Mouse (Mus musculus) heart, embryonic 10.5 days (tissue): ENCODE measurements around the gene Chmp6. TPM values are rescaled to one million over a fixed set of nuclear protein-coding genes. Genes with fewer than 3 reads are reported as not detected.

ENCODE experiments used
- DNase-seq: peaks from one replicate; pipeline ENCODE4 v3.0.0-alpha.2; 2017; ENCODE audit warnings: low spot score
- H3K27ac ChIP-seq: fragments of 300-500 bp; sonication (generic); 2 replicates; pipeline ENCODE4 v1.5.1; 2016; ENCODE audit warnings: mild to moderate bottlenecking
- H3K27me3 ChIP-seq: fragments of 300-500 bp; sonication (generic); 2 replicates; pipeline ENCODE4 v1.6.1; 2016; ENCODE audit warnings: mild to moderate bottlenecking; ENCODE audit not compliant: poor library complexity, insufficient read depth, severe bottlenecking
- H3K36me3 ChIP-seq: fragments of 300-500 bp; sonication (generic); 2 replicates; pipeline ENCODE4 v1.6.1; 2016; ENCODE audit warnings: mild to moderate bottlenecking, moderate library complexity
- H3K4me1 ChIP-seq: fragments of 300-500 bp; sonication (generic); 2 replicates; pipeline ENCODE4 v1.6.1; 2016; ENCODE audit warnings: mild to moderate bottlenecking
- H3K4me3 ChIP-seq: fragments of 300-500 bp; sonication (generic); 2 replicates; pipeline ENCODE4 v1.5.1; 2016; ENCODE audit warnings: mild to moderate bottlenecking, moderate library complexity
- H3K9me3 ChIP-seq: fragments of 300-500 bp; sonication (generic); 2 replicates; pipeline ENCODE4 v1.6.1; 2016; ENCODE audit warnings: mild to moderate bottlenecking, moderate library complexity
- WGBS: fragments of 180-500 bp; shearing (Covaris S2); methylation state at CpG from one replicate; pipeline ENCODE4 v1.1.7; 2016; 5-methylcytosine and 5-hydroxymethylcytosine counted together
- polyA plus RNA-seq: library from polyadenylated mRNA; unstranded; fragments of >200 nt; fragmentation: Nextera tagmentation; extraction: Ambion mirVana; gene quantifications from 2 replicates; pipeline ENCODE4 v1.2.1, GENCODE M21; 2016

Gene Chmp6
- polyA plus RNA-seq, 1 experiment from 2014 or later: 96.6 TPM

GRCm38 (mm10) chr11:119955432-119955831 lies 42.2 kb downstream of the Chmp6 start:
- Histone ChIP-seq H3K36me3 (no peaks in the 10 kb centered on the region), H3K27ac (peak overlapping the region; percentile 42; the same call in 1 of the 2 replicates), H3K9me3 (no peaks in the 10 kb centered on the region), H3K4me1 (peaks cover 80% of the 10 kb centered on the region), H3K4me3 (no peak overlapping the region), H3K27me3 (no peaks in the 10 kb centered on the region)
- DNase-seq: no peak
- 53% methylated on average over 3 of the region's 3 CpGs for WGBS

GRCm38 (mm10) chr11:119956590-119956989 lies 43.3 kb downstream of the Chmp6 start:
- DNase-seq: no peak
- Histone ChIP-seq H3K36me3 (0 out of 2 replicates have a peak, but pooled peaks cover 2% of the 10 kb centered on the region), H3K27me3 (no peaks in the 10 kb centered on the region), H3K9me3 (no peaks in the 10 kb centered on the region), H3K4me3 (no peak overlapping the region), H3K27ac (no peak overlapping the region), H3K4me1 (peaks cover 76% of the 10 kb centered on the region)
- 84% methylated on average over 13 of the region's 13 CpGs for WGBS

- Histone ChIP-seq H3K4me1 (peaks cover 59% of the 10 kb centered on the region), H3K27ac (no peak overlapping the region), H3K27me3 (no peaks in the 10 kb centered on the region), H3K36me3 (0 out of 2 replicates have a peak, but pooled peaks cover 2% of the 10 kb centered on the region), H3K9me3 (no peaks in the 10 kb centered on the region), H3K4me3 (no peak overlapping the region)
- DNase-seq: no peak
- 71% methylated on average over 7 of the region's 7 CpGs for WGBS
These were observed 45.6 kb downstream of the Chmp6 start for GRCm38 (mm10) chr11:119958856-119959255.

GRCm38 (mm10) chr11:119959714-119960113 lies 46.5 kb downstream of the Chmp6 start:
- H3K27me3 ChIP-seq: no peaks in the 10 kb centered on the region
- H3K4me3 ChIP-seq: no peak overlapping the region
- peaks cover 54% of the 10 kb centered on the region for H3K4me1 ChIP-seq
- no peak for DNase-seq
- H3K27ac ChIP-seq: no peak overlapping the region
- H3K9me3 ChIP-seq: no peaks in the 10 kb centered on the region
- H3K36me3 ChIP-seq: 0 out of 2 replicates have a peak, but pooled peaks cover 2% of the 10 kb centered on the region
- WGBS: 58% methylated on average over 4 of the region's 4 CpGs

- H3K4me1 ChIP-seq: peaks cover 54% of the 10 kb centered on the region
- DNase-seq: no peak
- H3K27me3 ChIP-seq: no peaks in the 10 kb centered on the region
- 84% methylated on average over 6 of the region's 6 CpGs for WGBS
- H3K9me3 ChIP-seq: no peaks in the 10 kb centered on the region
- no peak overlapping the region for H3K4me3 ChIP-seq
- no peak overlapping the region for H3K27ac ChIP-seq
- H3K36me3 ChIP-seq: 0 out of 2 replicates have a peak, but pooled peaks cover 2% of the 10 kb centered on the region
These were observed 47.4 kb downstream of the Chmp6 start for GRCm38 (mm10) chr11:119960671-119961070.

- Histone ChIP-seq H3K27ac (no peak overlapping the region), H3K36me3 (0 out of 2 replicates have a peak, but pooled peaks cover 2% of the 10 kb centered on the region), H3K4me3 (no peak overlapping the region), H3K4me1 (peaks cover 54% of the 10 kb centered on the region), H3K9me3 (no peaks in the 10 kb centered on the region), H3K27me3 (no peaks in the 10 kb centered on the region)
- no peak for DNase-seq
- WGBS: 66% methylated on average over 3 of the region's 3 CpGs
These were observed 48.3 kb downstream of the Chmp6 start for GRCm38 (mm10) chr11:119961511-119961910.

GRCm38 (mm10) chr11:119965053-119965452 lies 51.8 kb downstream of the Chmp6 start:
- no peaks in the 10 kb centered on the region for H3K27me3 ChIP-seq
- H3K27ac ChIP-seq: no peak overlapping the region
- H3K9me3 ChIP-seq: no peaks in the 10 kb centered on the region
- peaks cover 39% of the 10 kb centered on the region for H3K4me1 ChIP-seq
- 0 out of 2 replicates have a peak, but pooled peaks cover 2% of the 10 kb centered on the region for H3K36me3 ChIP-seq
- H3K4me3 ChIP-seq: no peak overlapping the region
- DNase-seq: no peak
- 33% methylated on average over 9 of the region's 9 CpGs for WGBS

GRCm38 (mm10) chr11:119966294-119966693 lies 53.1 kb downstream of the Chmp6 start:
- H3K27me3 ChIP-seq: no peaks in the 10 kb centered on the region
- H3K4me1 ChIP-seq: peaks cover 41% of the 10 kb centered on the region
- no peak for DNase-seq
- peak overlapping the region; percentile 52 for H3K27ac ChIP-seq
- H3K36me3 ChIP-seq: 0 out of 2 replicates have a peak, but pooled peaks cover 4% of the 10 kb centered on the region
- no peaks in the 10 kb centered on the region for H3K9me3 ChIP-seq
- H3K4me3 ChIP-seq: no peak overlapping the region
- 73% methylated on average over 6 of the region's 6 CpGs for WGBS

GRCm38 (mm10) chr11:119967401-119967800 lies 54.2 kb downstream of the Chmp6 start:
- H3K4me3 ChIP-seq: no peak overlapping the region
- H3K27ac ChIP-seq: no peak overlapping the region; the same call in 1 of the 2 replicates
- H3K9me3 ChIP-seq: no peaks in the 10 kb centered on the region
- H3K4me1 ChIP-seq: peaks cover 41% of the 10 kb centered on the region
- WGBS: 80% methylated on average over 8 of the region's 8 CpGs
- H3K27me3 ChIP-seq: no peaks in the 10 kb centered on the region
- DNase-seq: no peak
- H3K36me3 ChIP-seq: 0 out of 2 replicates have a peak, but pooled peaks cover 4% of the 10 kb centered on the region

- H3K4me3 ChIP-seq: no peak overlapping the region
- WGBS: 89% methylated on average over 2 of the region's 2 CpGs
- no peaks in the 10 kb centered on the region for H3K27me3 ChIP-seq
- H3K9me3 ChIP-seq: no peaks in the 10 kb centered on the region
- H3K27ac ChIP-seq: no peak overlapping the region; the same call in 1 of the 2 replicates
- DNase-seq: no peak
- H3K36me3 ChIP-seq: 0 out of 2 replicates have a peak, but pooled peaks cover 4% of the 10 kb centered on the region
- H3K4me1 ChIP-seq: peaks cover 41% of the 10 kb centered on the region
These were observed 54.7 kb downstream of the Chmp6 start for GRCm38 (mm10) chr11:119967892-119968291.

Other genes with a start within 250 kb of the Chmp6 start
- gene Baiap2, start 29.3 kb downstream of the Chmp6 start, polyA plus RNA-seq: 11.6 and 13.1 TPM in 2 replicates
- 0.51 and 0.58 TPM in 2 replicates for gene Aatk, start 133.7 kb downstream of the Chmp6 start, polyA plus RNA-seq
- 21.1 and 29.0 TPM in 2 replicates for gene Cep131, start 173.4 kb downstream of the Chmp6 start, polyA plus RNA-seq
- gene Tepsin, start 185.3 kb downstream of the Chmp6 start, polyA plus RNA-seq: 21.2 and 23.2 TPM in 2 replicates
- 92.2 and 106 TPM in 2 replicates for gene Ndufaf8, start 185.5 kb downstream of the Chmp6 start, polyA plus RNA-seq
- gene Slc38a10, start 237.9 kb downstream of the Chmp6 start, polyA plus RNA-seq: 99.0 and 123 TPM in 2 replicates